Mouse (Mus musculus) stomach, postnatal 0 days (tissue): Measurements from ENCODE around the gene Ms4a12. TPM values are rescaled to one million over a fixed set of nuclear protein-coding genes. Genes with fewer than 3 reads are reported as not detected.
A peak's percentile ranks its signal among the peaks of the same experiment; 100 is the strongest.

Experiments used
- ATAC-seq: fragments of 200-750 bp; cut with Nextera tagmentation; 2 replicates; pipeline ENCODE4 v1.8.0; 2017; ENCODE audit not compliant: low FRiP score, low TSS enrichment
- DNase-seq: peaks from one replicate; pipeline ENCODE4 v3.0.0-alpha.2; 2016; ENCODE audit warnings: low spot score
- H3K27ac ChIP-seq: fragments of 300-500 bp; sonication (generic); replicated peaks from 2 replicates; pipeline ENCODE4 v1.5.1; 2014; ENCODE audit warnings: mild to moderate bottlenecking, control low read depth
- H3K27me3 ChIP-seq: fragments of 300-500 bp; sonication (generic); 2 replicates; pipeline ENCODE4 v1.6.1; 2014; ENCODE audit warnings: low read length; ENCODE audit not compliant: control insufficient read depth, insufficient read depth
- H3K36me3 ChIP-seq: fragments of 300-500 bp; sonication (generic); 2 replicates; pipeline ENCODE4 v1.6.1; 2014; ENCODE audit warnings: low read length, mixed read lengths; ENCODE audit not compliant: control insufficient read depth, insufficient read depth
- H3K4me1 ChIP-seq: fragments of 300-500 bp; sonication (generic); replicated peaks from 2 replicates; pipeline ENCODE4 v1.6.1; 2014; ENCODE audit warnings: antibody characterized with exemption; ENCODE audit not compliant: control insufficient read depth, insufficient read depth
- H3K4me2 ChIP-seq: fragments of 300-500 bp; sonication (generic); replicated peaks from 2 replicates; pipeline ENCODE4 v1.6.1; 2014; ENCODE audit warnings: low read depth, mild to moderate bottlenecking, control low read depth, moderate library complexity
- H3K4me3 ChIP-seq: fragments of 300-500 bp; sonication (generic); 2 replicates; pipeline ENCODE4 v1.5.1; 2014; ENCODE audit warnings: low read depth, low read length, control low read depth
- H3K9ac ChIP-seq: fragments of 300-500 bp; sonication (generic); 2 replicates; pipeline ENCODE4 v1.6.1; 2014; ENCODE audit warnings: mild to moderate bottlenecking, low read length, control low read depth, mixed read lengths
- H3K9me3 ChIP-seq: fragments of 300-500 bp; sonication (generic); 2 replicates; pipeline ENCODE4 v1.6.1; 2016; ENCODE audit warnings: low read length; ENCODE audit not compliant: control insufficient read depth
- CTCF ChIP-seq: IDR thresholded peaks from 2 replicates; pipeline ENCODE4 v1.5.1; 2016; ENCODE audit warnings: antibody characterized with exemption, low read depth, mild to moderate bottlenecking, moderate library complexity
- EP300 ChIP-seq: optimal IDR thresholded peaks from 2 replicates; pipeline ENCODE3; 2016; ENCODE audit warnings: antibody characterized with exemption
- WGBS: fragments of 180-500 bp; shearing (Covaris S2); extraction: QIAGEN DNeasy Blood & Tissue Kit; methylation state at CpG from one replicate; pipeline ENCODE4 v1.1.7; 2014; 5-methylcytosine and 5-hydroxymethylcytosine counted together
- polyA plus RNA-seq: library from polyadenylated mRNA; unstranded; fragments of >200 nt; fragmentation: Nextera tagmentation; extraction: Ambion mirVana; gene quantifications from 2 replicates; pipeline ENCODE4 v1.2.1, GENCODE M21; 2015

The Ms4a12 gene
- polyA plus RNA-seq, 1 experiment from 2014 or later = 0.51 TPM

GRCm38 (mm10) chr19:11234921-11235735 is 2.9 kb upstream of the Ms4a12 start:
- peak overlapping the region; percentile 77 for H3K27ac ChIP-seq
- TF ChIP-seq EP300 (no peak), CTCF (no peak)
- H3K9me3 ChIP-seq = no peaks in the 10 kb centered on the region
- no peaks in the 10 kb centered on the region for H3K36me3 ChIP-seq
- no peaks in the 10 kb centered on the region for H3K27me3 ChIP-seq
- H3K4me3 ChIP-seq = no peak overlapping the region
- peak; percentile 82 for ATAC-seq
- no peak overlapping the region for H3K4me2 ChIP-seq
- H3K9ac ChIP-seq = no peak overlapping the region
- H3K4me1 ChIP-seq = no peaks in the 10 kb centered on the region
- DNase-seq = peak; percentile 21
- 40% methylated on average over 5 of the region's 5 CpGs for WGBS

- Histone ChIP-seq H3K9me3 (no peaks in the 10 kb centered on the region), H3K27ac (peak overlapping the region; percentile 46), H3K36me3 (no peaks in the 10 kb centered on the region), H3K4me3 (no peak overlapping the region), H3K4me2 (no peak overlapping the region), H3K4me1 (no peaks in the 10 kb centered on the region), H3K9ac (no peak overlapping the region), H3K27me3 (no peaks in the 10 kb centered on the region)
- 67% methylated on average over 5 of the region's 5 CpGs for WGBS
- no peak for ATAC-seq
- no peak for TF ChIP-seq CTCF
- no peak for TF ChIP-seq EP300
- DNase-seq = no peak
Measured at GRCm38 (mm10) chr19:11234244-11234643, 2.0 kb upstream of the Ms4a12 start.

GRCm38 (mm10) chr19:11196546-11196945 is 35.7 kb downstream of the Ms4a12 start, which contains the start of gene Ms4a13:
Gene Ms4a13 (minus strand): TSS chr19:11196737.
- H3K4me1 ChIP-seq = no peaks in the 10 kb centered on the region
- H3K9ac ChIP-seq = no peak within 1 kb of the TSS
- H3K27me3 ChIP-seq = no peaks in the 10 kb centered on the region
- H3K4me3 ChIP-seq = no peak within 1 kb of the TSS
- no peak for ATAC-seq
- H3K9me3 ChIP-seq = no peaks in the 10 kb centered on the region
- TF ChIP-seq CTCF = no peak
- TF ChIP-seq EP300 = no peak
- H3K36me3 ChIP-seq = no peaks in the 10 kb centered on the region
- 61% methylated on average over 12 of the region's 12 CpGs for WGBS
- DNase-seq = no peak
- no peak within 1 kb of the TSS for H3K4me2 ChIP-seq
- no peak within 1 kb of the TSS for H3K27ac ChIP-seq

GRCm38 (mm10) chr19:11192552-11192951 is 39.7 kb downstream of the Ms4a12 start:
- WGBS = 57% methylated on average over 1 of the region's 1 CpGs
- Histone ChIP-seq H3K36me3 (no peaks in the 10 kb centered on the region), H3K4me1 (no peaks in the 10 kb centered on the region), H3K9ac (no peak overlapping the region), H3K4me3 (no peak overlapping the region), H3K27ac (no peak overlapping the region), H3K4me2 (no peak overlapping the region), H3K9me3 (no peaks in the 10 kb centered on the region), H3K27me3 (no peaks in the 10 kb centered on the region)
- ATAC-seq (peak; percentile 51; the same call in 1 of the 2 replicates), DNase-seq (peak; percentile 49)
- no peak for TF ChIP-seq CTCF
- TF ChIP-seq EP300 = no peak

- no peaks in the 10 kb centered on the region for H3K4me1 ChIP-seq
- ATAC-seq (no peak), DNase-seq (peak; percentile 38)
- H3K9me3 ChIP-seq = no peaks in the 10 kb centered on the region
- 24% methylated on average over 5 of the region's 5 CpGs for WGBS
- no peaks in the 10 kb centered on the region for H3K27me3 ChIP-seq
- no peak overlapping the region for H3K27ac ChIP-seq
- H3K4me3 ChIP-seq = no peak overlapping the region
- no peaks in the 10 kb centered on the region for H3K36me3 ChIP-seq
- no peak overlapping the region for H3K4me2 ChIP-seq
- TF ChIP-seq EP300 = no peak
- peak; percentile 67 for TF ChIP-seq CTCF
- no peak overlapping the region for H3K9ac ChIP-seq
Measured at GRCm38 (mm10) chr19:11184121-11184520, 48.1 kb downstream of the Ms4a12 start.

GRCm38 (mm10) chr19:11177464-11177863 is 54.8 kb downstream of the Ms4a12 start:
- Histone ChIP-seq H3K27ac (no peak overlapping the region), H3K4me1 (no peaks in the 10 kb centered on the region), H3K27me3 (no peaks in the 10 kb centered on the region), H3K4me3 (no peak overlapping the region), H3K9me3 (no peaks in the 10 kb centered on the region), H3K4me2 (no peak overlapping the region), H3K9ac (no peak overlapping the region), H3K36me3 (no peaks in the 10 kb centered on the region)
- DNase-seq = no peak
- 63% methylated on average over 2 of the region's 2 CpGs for WGBS
- no peak for ATAC-seq
- TF ChIP-seq CTCF (no peak), EP300 (no peak)
